Mouse (Mus musculus) heart, postnatal 0 days (tissue): ENCODE measurements around the gene Camsap2.

Experiments
- CTCF ChIP-seq: IDR thresholded peaks from 2 replicates; pipeline ENCODE4 v1.5.1; 2016; ENCODE audit warnings: antibody characterized with exemption, control low read depth, low read depth
- EP300 ChIP-seq: IDR thresholded peaks from 2 replicates; pipeline ENCODE4 v1.6.1; 2016; ENCODE audit warnings: antibody characterized with exemption, low read depth

- TF ChIP-seq CTCF, result no peak
- TF ChIP-seq EP300, result no peak
These were observed 120.1 kb downstream of the Camsap2 start for GRCm38 (mm10) chr1:136225846-136226245.
